Mouse (Mus musculus) kidney, embryonic 16.5 days (tissue): Measurements from ENCODE around the gene Zdhhc14. TPM values are rescaled to one million over a fixed set of nuclear protein-coding genes. Genes with fewer than 3 reads are reported as not detected.

Source experiments
- ATAC-seq: fragments of 200-750 bp; cut with Nextera tagmentation; 2 replicates; pipeline ENCODE4 v1.8.0; 2017; ENCODE audit warnings: moderate TSS enrichment; ENCODE audit not compliant: low FRiP score, low TSS enrichment
- H3K27ac ChIP-seq: fragments of 300-500 bp; sonication (generic); 2 replicates; pipeline ENCODE4 v1.5.1; 2014; ENCODE audit warnings: low read length
- H3K27me3 ChIP-seq: fragments of 300-500 bp; sonication (generic); 2 replicates; pipeline ENCODE4 v1.6.1; 2014; ENCODE audit warnings: low read length, control low read depth, mixed read lengths; ENCODE audit not compliant: insufficient read depth
- H3K36me3 ChIP-seq: fragments of 300-500 bp; sonication (generic); 2 replicates; pipeline ENCODE4 v1.6.1; 2014; ENCODE audit warnings: low read length, control low read depth, mixed read lengths; ENCODE audit not compliant: insufficient read depth
- H3K4me1 ChIP-seq: fragments of 300-500 bp; sonication (generic); 2 replicates; pipeline ENCODE4 v1.6.1; 2014; ENCODE audit warnings: low read length, control low read depth, mixed read lengths; ENCODE audit not compliant: insufficient read depth
- H3K4me2 ChIP-seq: fragments of 300-500 bp; sonication (generic); replicated peaks from 2 replicates; pipeline ENCODE4 v1.6.1; 2014; ENCODE audit warnings: low read depth, low read length
- H3K4me3 ChIP-seq: fragments of 300-500 bp; sonication (generic); 2 replicates; pipeline ENCODE4 v1.5.1; 2014; ENCODE audit warnings: mild to moderate bottlenecking, low read length
- H3K9ac ChIP-seq: fragments of 300-500 bp; sonication (generic); replicated peaks from 2 replicates; pipeline ENCODE4 v1.6.1; 2014; ENCODE audit warnings: low read length
- H3K9me3 ChIP-seq: fragments of 300-500 bp; sonication (generic); 2 replicates; pipeline ENCODE4 v1.6.1; 2016; ENCODE audit warnings: low read length, control low read depth
- WGBS: fragments of 180-500 bp; shearing (Covaris S2); extraction: QIAGEN DNeasy Blood & Tissue Kit; methylation state at CpG from one replicate; pipeline ENCODE4 v1.1.7; 2014; 5-methylcytosine and 5-hydroxymethylcytosine counted together
- polyA plus RNA-seq: library from polyadenylated mRNA; unstranded; fragments of >200 nt; fragmentation: Nextera tagmentation; extraction: Ambion mirVana; gene quantifications from 2 replicates; pipeline ENCODE4 v1.2.1, GENCODE M21; 2015

The Zdhhc14 gene
- polyA plus RNA-seq, 1 experiment from 2014 or later = 2.5 TPM

- WGBS = 87% methylated on average over 4 of the region's 4 CpGs
- Histone ChIP-seq H3K4me1 (0 out of 2 replicates have a peak, but pooled peaks cover 2% of the 10 kb centered on the region), H3K27me3 (no peaks in the 10 kb centered on the region), H3K27ac (no peak overlapping the region), H3K36me3 (no peaks in the 10 kb centered on the region), H3K9ac (no peak overlapping the region), H3K9me3 (no peaks in the 10 kb centered on the region), H3K4me3 (no peak overlapping the region), H3K4me2 (no peak overlapping the region)
- no peak for ATAC-seq
These were observed 6.6 kb downstream of the Zdhhc14 start for GRCm38 (mm10) chr17:5498996-5499395.

- 87% methylated on average over 8 of the region's 8 CpGs for WGBS
- H3K9ac ChIP-seq = no peak overlapping the region
- H3K4me1 ChIP-seq = peaks cover 10% of the 10 kb centered on the region; the same call in 1 of the 2 replicates
- H3K36me3 ChIP-seq = no peaks in the 10 kb centered on the region
- no peak overlapping the region for H3K4me3 ChIP-seq
- no peak for ATAC-seq
- H3K4me2 ChIP-seq = no peak overlapping the region
- no peak overlapping the region for H3K27ac ChIP-seq
- no peaks in the 10 kb centered on the region for H3K27me3 ChIP-seq
- H3K9me3 ChIP-seq = no peaks in the 10 kb centered on the region
These were observed 11.8 kb downstream of the Zdhhc14 start for GRCm38 (mm10) chr17:5503981-5504760.

GRCm38 (mm10) chr17:5504969-5505368 is 12.6 kb downstream of the Zdhhc14 start:
- H3K27ac ChIP-seq = no peak overlapping the region
- no peaks in the 10 kb centered on the region for H3K27me3 ChIP-seq
- WGBS = 86% methylated on average over 4 of the region's 4 CpGs
- no peak overlapping the region for H3K4me2 ChIP-seq
- peaks cover 10% of the 10 kb centered on the region; the same call in 1 of the 2 replicates for H3K4me1 ChIP-seq
- no peak overlapping the region for H3K9ac ChIP-seq
- no peaks in the 10 kb centered on the region for H3K9me3 ChIP-seq
- ATAC-seq = no peak
- H3K36me3 ChIP-seq = no peaks in the 10 kb centered on the region
- no peak overlapping the region for H3K4me3 ChIP-seq

GRCm38 (mm10) chr17:5506553-5506952 is 14.2 kb downstream of the Zdhhc14 start:
- no peaks in the 10 kb centered on the region for H3K36me3 ChIP-seq
- ATAC-seq = no peak
- 45% methylated on average over 7 of the region's 7 CpGs for WGBS
- H3K27me3 ChIP-seq = no peaks in the 10 kb centered on the region
- no peak overlapping the region for H3K4me2 ChIP-seq
- H3K4me3 ChIP-seq = no peak overlapping the region
- no peaks in the 10 kb centered on the region for H3K9me3 ChIP-seq
- no peak overlapping the region for H3K27ac ChIP-seq
- H3K4me1 ChIP-seq = peaks cover 10% of the 10 kb centered on the region; the same call in 1 of the 2 replicates
- no peak overlapping the region for H3K9ac ChIP-seq

GRCm38 (mm10) chr17:5506988-5507387 is 14.6 kb downstream of the Zdhhc14 start:
- 57% methylated on average over 5 of the region's 5 CpGs for WGBS
- ATAC-seq = no peak

GRCm38 (mm10) chr17:5508030-5508429 is 15.7 kb downstream of the Zdhhc14 start:
- Histone ChIP-seq H3K4me1 (peaks cover 10% of the 10 kb centered on the region; the same call in 1 of the 2 replicates), H3K9me3 (no peaks in the 10 kb centered on the region), H3K27me3 (no peaks in the 10 kb centered on the region), H3K4me2 (no peak overlapping the region), H3K9ac (no peak overlapping the region), H3K27ac (no peak overlapping the region), H3K36me3 (no peaks in the 10 kb centered on the region), H3K4me3 (no peak overlapping the region)
- 85% methylated on average over 4 of the region's 4 CpGs for WGBS
- ATAC-seq = no peak

More at GRCm38 (mm10) chr17:5506988-5507387, 14.6 kb downstream of the Zdhhc14 start:
- H3K27me3 ChIP-seq = no peaks in the 10 kb centered on the region
- peaks cover 10% of the 10 kb centered on the region; the same call in 1 of the 2 replicates for H3K4me1 ChIP-seq
- no peak overlapping the region for H3K9ac ChIP-seq
- H3K9me3 ChIP-seq = no peaks in the 10 kb centered on the region
- H3K36me3 ChIP-seq = no peaks in the 10 kb centered on the region
- H3K4me3 ChIP-seq = no peak overlapping the region
- no peak overlapping the region for H3K4me2 ChIP-seq
- H3K27ac ChIP-seq = no peak overlapping the region

GRCm38 (mm10) chr17:5510564-5510963 is 18.2 kb downstream of the Zdhhc14 start:
- no peak overlapping the region for H3K4me3 ChIP-seq
- no peaks in the 10 kb centered on the region for H3K27me3 ChIP-seq
- H3K4me1 ChIP-seq = peaks cover 10% of the 10 kb centered on the region; the same call in 1 of the 2 replicates
- ATAC-seq = no peak
- H3K27ac ChIP-seq = no peak overlapping the region
- H3K9me3 ChIP-seq = no peaks in the 10 kb centered on the region
- H3K4me2 ChIP-seq = no peak overlapping the region
- 85% methylated on average over 9 of the region's 9 CpGs for WGBS
- H3K36me3 ChIP-seq = no peaks in the 10 kb centered on the region
- H3K9ac ChIP-seq = no peak overlapping the region

- Histone ChIP-seq H3K4me3 (no peak overlapping the region), H3K9ac (no peak overlapping the region), H3K36me3 (no peaks in the 10 kb centered on the region), H3K9me3 (no peaks in the 10 kb centered on the region), H3K27me3 (no peaks in the 10 kb centered on the region), H3K27ac (no peak overlapping the region), H3K4me1 (peaks cover 7% of the 10 kb centered on the region; the same call in 1 of the 2 replicates), H3K4me2 (no peak overlapping the region)
- WGBS = 65% methylated on average over 6 of the region's 6 CpGs
- ATAC-seq = no peak
These were observed 19.4 kb downstream of the Zdhhc14 start for GRCm38 (mm10) chr17:5511724-5512123.

GRCm38 (mm10) chr17:5519466-5519865 is 27.1 kb downstream of the Zdhhc14 start:
- ATAC-seq = no peak
- Histone ChIP-seq H3K4me2 (no peak overlapping the region), H3K4me1 (no peaks in the 10 kb centered on the region), H3K9ac (no peak overlapping the region), H3K36me3 (no peaks in the 10 kb centered on the region), H3K9me3 (0 out of 2 replicates have a peak, but pooled peaks cover 3% of the 10 kb centered on the region), H3K27me3 (no peaks in the 10 kb centered on the region), H3K27ac (no peak overlapping the region), H3K4me3 (no peak overlapping the region)
- 87% methylated on average over 10 of the region's 10 CpGs for WGBS

GRCm38 (mm10) chr17:5519910-5520592 is 27.7 kb downstream of the Zdhhc14 start:
- no peak overlapping the region for H3K9ac ChIP-seq
- no peak overlapping the region for H3K4me3 ChIP-seq
- H3K4me2 ChIP-seq = no peak overlapping the region
- H3K9me3 ChIP-seq = 0 out of 2 replicates have a peak, but pooled peaks cover 3% of the 10 kb centered on the region
- no peaks in the 10 kb centered on the region for H3K27me3 ChIP-seq
- no peaks in the 10 kb centered on the region for H3K36me3 ChIP-seq
- no peak overlapping the region for H3K27ac ChIP-seq
- no peaks in the 10 kb centered on the region for H3K4me1 ChIP-seq
- ATAC-seq = no peak
- WGBS = 77% methylated on average over 13 of the region's 13 CpGs
